Mouse (Mus musculus) large intestine, adult 2 months (tissue): ENCODE data around the gene Cyp4a10. TPM values are rescaled to one million over a fixed set of nuclear protein-coding genes. Genes with fewer than 3 reads are reported as not detected.

Source experiments
- polyA plus RNA-seq: library from polyadenylated mRNA; depleted of rRNA; stranded (reverse); fragments of >200 nt; gene quantifications from 2 replicates; pipeline ENCODE4 v1.2.3, GENCODE M21; 2012; rRNA removed

Gene Cyp4a10
- polyA plus RNA-seq, 1 experiment, result not detected

Other genes with a start within 250 kb of the Cyp4a10 start
- gene Cyp4a12a, start 219.2 kb upstream of the Cyp4a10 start, polyA plus RNA-seq, result not detected in 2 replicates
- gene Cyp4a12b, start 106.6 kb upstream of the Cyp4a10 start, polyA plus RNA-seq, result not detected in 2 replicates
- not detected in 2 replicates for gene Cyp4a30b, start 65.7 kb upstream of the Cyp4a10 start, polyA plus RNA-seq
- not detected in 2 replicates for gene Cyp4a14, start 22.1 kb upstream of the Cyp4a10 start, polyA plus RNA-seq
- not detected in 2 replicates for gene Cyp4a31, start 45.4 kb downstream of the Cyp4a10 start, polyA plus RNA-seq
- gene Cyp4a32, start 82.7 kb downstream of the Cyp4a10 start, polyA plus RNA-seq, result not detected in 2 replicates
- gene Cyp4b1, start 129.5 kb downstream of the Cyp4a10 start, polyA plus RNA-seq, result 32.9 and 138 TPM in 2 replicates
- gene Efcab14, start 219.5 kb downstream of the Cyp4a10 start, polyA plus RNA-seq, result 19.1 and 38.2 TPM in 2 replicates